Comparison of ENCODE assay signal across 8 mouse cellular contexts in genomic region chr14:48991144-48991522, GRCm38 (mm10).
DNase-seq lines count a peak whose midpoint lies in the region; ATAC-seq lines count a peak whose summit lies in the region.

No protein-coding gene starts in this region.

- H3K4me3 ChIP-seq in lung, embryonic 15.5 days: no peak overlapping the region
- peak overlapping the region; percentile 33 for H3K4me3 ChIP-seq in limb, embryonic 10.5 days
- peak overlapping the region; percentile 12; the same call in 1 of the 2 replicates for H3K4me3 ChIP-seq in stomach, embryonic 15.5 days (replicated peaks)

- 7% methylated on average over 7 of the region's 7 CpGs for WGBS in lung, embryonic 15.5 days
- WGBS in limb, embryonic 10.5 days: 6% methylated on average over 7 of the region's 7 CpGs
- WGBS in stomach, embryonic 15.5 days: 7% methylated on average over 7 of the region's 7 CpGs

- H3K9me3 ChIP-seq in lung, embryonic 15.5 days: no peaks in the 10 kb centered on the region
- H3K9me3 ChIP-seq in limb, embryonic 10.5 days (replicated peaks): no peaks in the 10 kb centered on the region
- no peaks in the 10 kb centered on the region for H3K9me3 ChIP-seq in stomach, embryonic 15.5 days

- H3K27me3 ChIP-seq in lung, embryonic 15.5 days: no peaks in the 10 kb centered on the region
- H3K27me3 ChIP-seq in limb, embryonic 10.5 days (ENCODE audit: low read depth, poor library complexity, severe bottlenecking): 0 out of 2 replicates have a peak, but pooled peaks cover 6% of the 10 kb centered on the region
- H3K27me3 ChIP-seq in stomach, embryonic 15.5 days (replicated peaks): no peaks in the 10 kb centered on the region

- DNase-seq in frontal cortex, postnatal 14 days (ENCODE audit: low spot score in 2 of 2): no peak
- DNase-seq in lung, postnatal 25 days (ENCODE audit: low spot score): no peak
- no peak for DNase-seq in limb, embryonic 10.5 days (ENCODE audit: low spot score)
- no peak for DNase-seq in frontal cortex, postnatal 25 days (ENCODE audit: low spot score in 2 of 2)
- DNase-seq in urinary bladder, postnatal 25 days (ENCODE audit: low spot score): no peak

- 0 out of 2 replicates have a peak, but pooled peaks cover 6% of the 10 kb centered on the region for H3K4me1 ChIP-seq in lung, embryonic 15.5 days
- H3K4me1 ChIP-seq in limb, embryonic 10.5 days: peaks cover 4% of the 10 kb centered on the region; the same call in 1 of the 2 replicates
- H3K4me1 ChIP-seq in stomach, embryonic 15.5 days: no peaks in the 10 kb centered on the region

- no peak overlapping the region for H3K27ac ChIP-seq in lung, embryonic 15.5 days
- H3K27ac ChIP-seq in limb, embryonic 10.5 days: 0 out of 2 replicates have a peak overlapping the region, but pooled peaks have one; percentile 31
- no peak overlapping the region for H3K27ac ChIP-seq in stomach, embryonic 15.5 days

- H3K9ac ChIP-seq in lung, embryonic 15.5 days: no peak overlapping the region
- H3K9ac ChIP-seq in stomach, embryonic 15.5 days: no peak overlapping the region

- ATAC-seq in frontal cortex, adult (ENCODE audit: low TSS enrichment): 0 out of 2 replicates have a peak, but pooled peaks have one; percentile 24
- no peak for ATAC-seq in lung, embryonic 15.5 days (ENCODE audit: borderline replicate concordance, extremely low read depth, low FRiP score, low TSS enrichment)
- ATAC-seq in stomach, embryonic 15.5 days (ENCODE audit: insufficient read depth, low FRiP score, low read depth): no peak

- no peaks in the 10 kb centered on the region for H3K36me3 ChIP-seq in lung, embryonic 15.5 days
- no peaks in the 10 kb centered on the region for H3K36me3 ChIP-seq in limb, embryonic 10.5 days
- H3K36me3 ChIP-seq in stomach, embryonic 15.5 days: no peaks in the 10 kb centered on the region

- peak overlapping the region; percentile 45 for H3K4me2 ChIP-seq in lung, embryonic 15.5 days
- peak overlapping the region; percentile 46 for H3K4me2 ChIP-seq in stomach, embryonic 15.5 days
